Mouse (Mus musculus) liver, postnatal 0 days (tissue): ENCODE results near the gene Sdhaf4.

Source experiments
- CTCF ChIP-seq: sonication (generic); IDR thresholded peaks from 2 replicates; pipeline ENCODE4 v1.5.1; 2016; ENCODE audit warnings: antibody characterized with exemption, low read depth
- EP300 ChIP-seq: IDR thresholded peaks from 2 replicates; pipeline ENCODE4 v1.6.1; 2016; ENCODE audit warnings: antibody characterized with exemption, low read depth, mild to moderate bottlenecking

- peak; percentile 51 for TF ChIP-seq CTCF
- TF ChIP-seq EP300: no peak
Measured at GRCm38 (mm10) chr1:24033759-24034423, 28.4 kb upstream of the Sdhaf4 start.
